Mouse (Mus musculus): ENCODE results near the gene Gm49394.

DNA sequence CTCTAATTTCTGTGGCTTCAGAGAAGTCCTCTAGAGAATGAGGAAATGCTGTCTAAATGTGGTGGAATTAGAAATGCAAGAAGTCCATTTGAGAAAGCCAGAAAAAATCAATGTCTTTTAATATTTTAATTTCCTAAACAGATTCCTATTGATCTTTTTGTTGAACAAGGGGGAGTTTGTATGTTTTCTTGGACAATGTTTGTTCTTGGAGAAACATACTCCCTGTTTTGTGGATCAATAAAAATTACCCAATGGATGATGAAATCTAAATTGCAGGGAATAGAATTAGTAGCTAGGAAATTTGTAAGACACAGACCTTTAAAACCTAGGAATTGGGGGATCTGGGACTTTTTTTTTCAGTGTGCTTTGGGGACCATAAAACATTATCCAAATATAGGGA, 7.9 kb downstream of the Gm49394 start:
- TF ChIP-seq CTCF (IDR thresholded peaks at IDR 0.05; ENCODE audit: borderline replicate concordance, insufficient read depth, low read depth, low read length) (no peak), POLR2A (IDR thresholded peaks at IDR 0.05; ENCODE audit: borderline replicate concordance, insufficient read depth, low read length) (no peak)
